Mouse (Mus musculus) kidney, postnatal 25 days (tissue): ENCODE data around the gene Ugt1a10.
"Not testable (repeated sequence)": the region's sequence is repeated elsewhere in the genome, so short reads cannot be mapped to it uniquely, and the experiment has no call there.

Experiments used
- DNase-seq, 2 experiments: peaks; one replicate each; pipeline ENCODE4 v3.0.0; 2021; ENCODE audit warnings: mixed read lengths in 2 of 2

Ugt1a10 gene

GRCm38 (mm10) chr1:88098546-88098945 lies 43.4 kb downstream of the Ugt1a10 start:
- not testable (repeated sequence) for DNase-seq

- DNase-seq, result not testable (repeated sequence)
Observed at GRCm38 (mm10) chr1:88099691-88100090, 44.5 kb downstream of the Ugt1a10 start.

GRCm38 (mm10) chr1:88103019-88103418 lies 47.8 kb downstream of the Ugt1a10 start, which contains the start of gene Ugt1a6b:
TSS of gene Ugt1a6b (plus strand) at chr1:88103252.
- not testable (repeated sequence) for DNase-seq

GRCm38 (mm10) chr1:88103697-88104468 lies 48.7 kb downstream of the Ugt1a10 start:
- not testable (repeated sequence) for DNase-seq

- no peak for DNase-seq
Observed at GRCm38 (mm10) chr1:88104667-88105430, 49.7 kb downstream of the Ugt1a10 start.

- DNase-seq, result peak; percentile 44 to 75
Observed at GRCm38 (mm10) chr1:88105656-88106055, 50.5 kb downstream of the Ugt1a10 start.

- DNase-seq, result not testable (repeated sequence)
Observed at GRCm38 (mm10) chr1:88109027-88109557, 53.9 kb downstream of the Ugt1a10 start.

- not testable (repeated sequence) for DNase-seq
Observed at GRCm38 (mm10) chr1:88109604-88110003, 54.4 kb downstream of the Ugt1a10 start.

GRCm38 (mm10) chr1:88112769-88113168 lies 57.6 kb downstream of the Ugt1a10 start:
- not testable (repeated sequence) for DNase-seq

GRCm38 (mm10) chr1:88120550-88120949 lies 65.4 kb downstream of the Ugt1a10 start:
- not testable (repeated sequence) for DNase-seq

GRCm38 (mm10) chr1:88121521-88121920 lies 66.3 kb downstream of the Ugt1a10 start:
- peak; percentile 69 to 75 for DNase-seq

- not testable (repeated sequence) for DNase-seq
Observed at GRCm38 (mm10) chr1:88125827-88126360, 70.7 kb downstream of the Ugt1a10 start.

- DNase-seq, result not testable (repeated sequence)
Observed at GRCm38 (mm10) chr1:88129091-88129490, 73.9 kb downstream of the Ugt1a10 start.

GRCm38 (mm10) chr1:88130223-88130622 lies 75.0 kb downstream of the Ugt1a10 start:
- not testable (repeated sequence) for DNase-seq

- no peak for DNase-seq
Observed at GRCm38 (mm10) chr1:88133908-88134456, 78.8 kb downstream of the Ugt1a10 start.

GRCm38 (mm10) chr1:88134457-88135011 lies 79.3 kb downstream of the Ugt1a10 start, which contains the start of gene Ugt1a6a:
TSS of gene Ugt1a6a (plus strand) at chr1:88134809.
- peak; percentile 18 to 61 for DNase-seq

GRCm38 (mm10) chr1:88135229-88135904 lies 80.2 kb downstream of the Ugt1a10 start:
- DNase-seq, result not testable (repeated sequence)

- no peak for DNase-seq
Observed at GRCm38 (mm10) chr1:88136646-88137045, 81.5 kb downstream of the Ugt1a10 start.

- no peak for DNase-seq
Observed at GRCm38 (mm10) chr1:88137264-88137663, 82.1 kb downstream of the Ugt1a10 start.

GRCm38 (mm10) chr1:88138145-88138544 lies 83.0 kb downstream of the Ugt1a10 start:
- DNase-seq, result no peak

GRCm38 (mm10) chr1:88140492-88140891 lies 85.3 kb downstream of the Ugt1a10 start:
- DNase-seq, result peak; percentile 74 to 75
